Mouse (Mus musculus): ENCODE data around the gene Gorasp2. TPM values are rescaled to one million over a fixed set of nuclear protein-coding genes. Genes with fewer than 3 reads are reported as not detected.

Gene Gorasp2
- total RNA-seq, 2 experiments from 2014 or later = 61.5 to 62.8 TPM

DNA sequence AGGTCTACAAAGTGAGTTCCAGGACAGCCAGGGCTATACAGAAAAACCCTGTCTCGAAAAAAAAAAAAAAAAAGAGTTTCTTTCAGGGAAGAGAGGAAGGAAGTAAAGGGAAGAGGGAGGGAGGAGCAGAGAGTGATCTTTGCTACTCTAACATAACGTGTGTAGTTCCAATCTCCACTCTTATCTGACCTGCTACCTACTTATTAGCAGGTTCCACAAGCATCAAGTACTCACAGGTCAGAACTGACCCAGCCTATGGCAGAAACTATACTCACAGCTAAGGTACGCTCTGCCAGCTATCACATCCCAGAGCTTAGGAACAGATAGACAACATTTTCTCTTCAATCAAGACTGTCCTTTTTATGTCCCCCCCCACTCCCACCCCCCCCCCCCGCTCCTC lies 74.2 kb downstream of the Gorasp2 start:
- no peak for DNase-seq
- intact Hi-C loops (cut with DNase I) = no loop called here

DNA sequence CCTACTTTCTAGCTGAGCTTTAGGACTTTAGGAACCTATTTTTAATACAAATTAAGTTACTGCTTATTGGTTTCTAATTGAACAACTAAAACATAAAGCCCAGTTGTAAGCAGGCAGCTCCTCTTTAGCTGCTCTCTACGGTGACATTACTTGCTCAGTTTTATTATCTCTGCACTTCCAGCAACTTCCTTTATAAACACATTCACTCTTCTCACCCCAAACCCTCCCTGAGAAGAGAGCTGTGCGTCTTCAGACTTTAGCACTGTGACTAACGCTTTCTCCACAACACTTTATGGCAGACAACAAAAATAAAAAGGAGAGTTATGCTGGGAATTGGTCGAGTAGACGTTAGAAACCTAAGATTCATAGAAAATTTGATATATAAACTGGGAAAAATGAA lies 74.6 kb downstream of the Gorasp2 start:
- intact Hi-C loops (cut with DNase I) = no loop called here
- no peak for DNase-seq

DNA sequence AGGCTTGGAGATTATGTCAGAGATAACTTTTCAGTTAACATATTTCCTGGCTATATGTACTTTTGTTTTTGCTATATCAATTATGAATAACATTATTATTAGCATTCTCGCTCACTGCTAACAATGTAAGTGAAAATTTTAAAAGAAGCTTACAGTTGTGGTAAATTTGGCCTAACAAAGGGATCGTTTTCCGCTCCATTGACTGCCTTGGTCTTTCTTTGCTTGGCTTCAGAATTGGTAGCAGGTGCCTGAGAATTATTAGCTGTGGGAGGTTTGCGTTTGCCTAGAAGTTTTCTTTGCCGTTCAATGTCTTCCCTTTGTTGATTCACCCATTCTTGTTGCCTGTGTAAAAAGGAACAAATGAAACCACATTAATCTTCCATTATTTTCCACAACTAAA lies 80.5 kb downstream of the Gorasp2 start:
- DNase-seq = no peak
- intact Hi-C loops (cut with DNase I) = no loop called here

- intact Hi-C loops (cut with DNase I) = no loop called here
- no peak for DNase-seq
Measured at GRCm38 (mm10) chr2:70742588-70742987, 81.2 kb downstream of the Gorasp2 start.

DNA sequence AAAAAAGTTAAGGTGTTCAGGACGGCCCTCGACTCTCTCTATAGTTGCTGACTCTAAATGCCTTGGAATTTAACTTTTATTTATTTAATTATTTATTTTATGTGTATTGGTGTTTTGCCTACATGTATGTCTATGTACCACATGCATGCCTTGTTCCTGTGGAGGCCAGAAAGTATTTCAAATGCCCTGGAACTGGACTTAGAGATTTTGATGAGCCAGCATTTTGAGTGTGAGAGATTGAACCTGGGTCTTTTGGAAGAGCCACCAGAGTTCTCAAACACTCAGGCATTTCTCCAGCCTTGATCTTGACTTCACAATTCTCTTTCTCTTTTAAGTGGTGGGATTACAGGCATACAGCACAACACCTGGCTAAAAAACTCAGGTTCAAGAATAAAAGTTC lies 90.3 kb downstream of the Gorasp2 start:
- intact Hi-C loops (cut with DNase I) = no loop called here
- no peak for DNase-seq

DNA sequence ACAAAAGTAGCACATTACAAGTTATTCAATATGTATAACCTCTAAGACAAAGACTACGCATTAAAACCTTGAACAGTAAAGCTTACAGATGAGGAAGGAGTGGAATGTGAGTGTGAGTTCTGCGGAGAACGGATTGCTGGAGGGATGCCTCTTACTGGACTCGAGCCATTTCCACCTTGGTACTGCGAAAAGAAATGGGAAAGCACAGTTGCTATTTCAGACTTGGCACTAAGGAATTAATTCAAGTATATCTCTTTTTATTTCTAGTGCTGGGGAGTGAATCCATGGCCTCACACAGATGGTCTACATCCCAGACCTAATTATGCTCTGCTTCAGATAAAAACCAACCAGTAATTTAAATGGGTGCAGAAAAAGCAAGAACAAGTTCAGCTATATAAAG lies 90.8 kb downstream of the Gorasp2 start:
- DNase-seq = no peak
- intact Hi-C loops (cut with DNase I) = no loop called here

Other genes starting within 250 kb of the Gorasp2 start
- gene Sp5, start 186.7 kb upstream of the Gorasp2 start, total RNA-seq (2021) = under 1 TPM in 1 of 2 experiments, not detected in 1; 0.14 TPM
- not detected for gene Erich2, start 152.8 kb upstream of the Gorasp2 start, total RNA-seq (2021)
- under 1 TPM; 0.43 to 0.80 TPM for gene Gad1, start 108.5 kb upstream of the Gorasp2 start, total RNA-seq (2021)
- gene Gm26558, start 532 bp downstream of the Gorasp2 start, total RNA-seq (2021) = not detected
- 10 to 100 TPM; 33.0 to 33.7 TPM for gene Tlk1, start 164.2 kb downstream of the Gorasp2 start, total RNA-seq (2021)